In genomic region chr9:46050203-46050602, GRCm38 (mm10) we compare ENCODE assay signal across 25 mouse cellular contexts. TPM values are rescaled to one million over a fixed set of nuclear protein-coding genes. Genes with fewer than 3 reads are reported as not detected.
DNase-seq lines count a peak whose midpoint lies in the region; ATAC-seq and TF ChIP-seq lines count a peak whose summit lies in the region.
"Had no signal": no experiment of that assay in that cellular context is flagged by ENCODE, and none has a peak within 500 bp of the region (broad histone marks: within the 10 kb centered on the region; RNA-seq: fewer than 3 reads in every experiment).

No protein-coding gene starts in this region.

- WGBS in embryonic facial prominence, embryonic 13.5 days = 72% methylated on average over 8 of the region's 8 CpGs
- 79% methylated on average over 8 of the region's 8 CpGs for WGBS in embryonic facial prominence, embryonic 10.5 days
- WGBS in heart, embryonic 14.5 days = 78% methylated on average over 8 of the region's 8 CpGs

- H3K27ac ChIP-seq in embryonic facial prominence, embryonic 13.5 days = peak overlapping the region; percentile 1; the same call in 1 of the 2 replicates
- H3K27ac ChIP-seq in embryonic facial prominence, embryonic 10.5 days (replicated peaks) = no peak overlapping the region
- peak overlapping the region; percentile 25 to 34; a peak in 2 of 4 replicates for H3K27ac ChIP-seq in heart, embryonic 14.5 days (replicated peaks in 1 of 2; ENCODE audit: control insufficient read depth in 1 of 2, insufficient read depth in 1 of 2, low read depth in 2 of 2, low read length in 2 of 2)
- peak overlapping the region; percentile 32; the same call in 1 of the 2 replicates for H3K27ac ChIP-seq in layer of hippocampus, adult 2 months
- H3K27ac ChIP-seq: embryonic facial prominence, embryonic 15.5 days; forebrain, embryonic 15.5 days; hindbrain, embryonic 15.5 days; limb, embryonic 15.5 days; liver, embryonic 15.5 days; macrophage; midbrain, embryonic 13.5 days; neural tube, embryonic 12.5 days had no signal

- H3K4me3 ChIP-seq in embryonic facial prominence, embryonic 13.5 days = no peak overlapping the region
- H3K4me3 ChIP-seq in embryonic facial prominence, embryonic 10.5 days = no peak overlapping the region
- H3K4me3 ChIP-seq in heart, embryonic 14.5 days (ENCODE audit: control insufficient read depth in 1 of 2, insufficient read depth in 1 of 2, low read depth in 1 of 2, low read length in 2 of 2) = no peak overlapping the region
- no peak overlapping the region for H3K4me3 ChIP-seq in layer of hippocampus, adult 2 months
- H3K4me3 ChIP-seq in megakaryocyte, embryonic 14.5 days (replicated peaks) = peak overlapping the region; percentile 69
- H3K4me3 ChIP-seq: embryonic facial prominence, embryonic 15.5 days; forebrain, embryonic 15.5 days; hindbrain, embryonic 15.5 days; limb, embryonic 15.5 days; liver, embryonic 15.5 days; midbrain, embryonic 13.5 days; neural tube, embryonic 12.5 days had no signal

- DNase-seq in embryonic facial prominence, embryonic 10.5 days (ENCODE audit: low spot score) = no peak
- no peak for DNase-seq in heart, adult 8-10 months (ENCODE audit: low spot score)
- no peak for DNase-seq in layer of hippocampus, adult 2 months (ENCODE audit: low spot score in 2 of 2)
- DNase-seq in layer of hippocampus, adult 18-20 months (ENCODE audit: low spot score in 2 of 2) = no peak
- DNase-seq in B cell, adult 2 months = no peak
- DNase-seq: adrenal gland, postnatal 14 days; cerebellum, adult 8-10 months; cerebellum, postnatal 36 days; embryo, embryonic 11 days; gastrocnemius, postnatal 10 days; kidney, adult 9 months; kidney, postnatal 25 days; left cerebral cortex, postnatal 4 days; right cerebral cortex, postnatal 14 days had no signal

- no peaks in the 10 kb centered on the region for H3K36me3 ChIP-seq in embryonic facial prominence, embryonic 13.5 days
- 0 out of 2 replicates have a peak, but pooled peaks cover 5% of the 10 kb centered on the region for H3K36me3 ChIP-seq in embryonic facial prominence, embryonic 10.5 days (replicated peaks)
- no peaks in the 10 kb centered on the region for H3K36me3 ChIP-seq in heart, embryonic 14.5 days (ENCODE audit: control insufficient read depth, insufficient read depth, low read length)
- H3K36me3 ChIP-seq in megakaryocyte, embryonic 14.5 days (replicated peaks; ENCODE audit: low read length) = peaks cover 36% of the 10 kb centered on the region
- H3K36me3 ChIP-seq: embryonic facial prominence, embryonic 15.5 days; forebrain, embryonic 15.5 days; hindbrain, embryonic 15.5 days; limb, embryonic 15.5 days; liver, embryonic 15.5 days; midbrain, embryonic 13.5 days; neural tube, embryonic 12.5 days had no signal

- H3K4me1 ChIP-seq in embryonic facial prominence, embryonic 13.5 days = peaks cover 22% of the 10 kb centered on the region
- H3K4me1 ChIP-seq in embryonic facial prominence, embryonic 10.5 days = peaks cover 44% of the 10 kb centered on the region
- peaks cover 13 to 27% of the 10 kb centered on the region in 2 experiments for H3K4me1 ChIP-seq in heart, embryonic 14.5 days (ENCODE audit: control insufficient read depth in 2 of 2, insufficient read depth in 2 of 2, low read length in 2 of 2)
- peaks cover 90% of the 10 kb centered on the region for H3K4me1 ChIP-seq in megakaryocyte, embryonic 14.5 days
- H3K4me1 ChIP-seq: forebrain, embryonic 15.5 days had no signal

- H3K27me3 ChIP-seq in embryonic facial prominence, embryonic 13.5 days = no peaks in the 10 kb centered on the region
- no peaks in the 10 kb centered on the region for H3K27me3 ChIP-seq in embryonic facial prominence, embryonic 10.5 days (replicated peaks; ENCODE audit: low read depth, poor library complexity, severe bottlenecking)
- H3K27me3 ChIP-seq in heart, embryonic 14.5 days (ENCODE audit: control insufficient read depth, insufficient read depth, low read length) = no peaks in the 10 kb centered on the region
- no peaks in the 10 kb centered on the region for H3K27me3 ChIP-seq in megakaryocyte, embryonic 14.5 days (replicated peaks)
- H3K27me3 ChIP-seq: embryonic facial prominence, embryonic 15.5 days; forebrain, embryonic 15.5 days; hindbrain, embryonic 15.5 days; limb, embryonic 15.5 days; liver, embryonic 15.5 days; midbrain, embryonic 13.5 days; neural tube, embryonic 12.5 days had no signal

- H3K9ac ChIP-seq in embryonic facial prominence, embryonic 13.5 days = no peak overlapping the region
- H3K9ac ChIP-seq in heart, embryonic 14.5 days (ENCODE audit: low read length) = no peak overlapping the region
- H3K9ac ChIP-seq: embryonic facial prominence, embryonic 15.5 days; forebrain, embryonic 15.5 days; hindbrain, embryonic 15.5 days; limb, embryonic 15.5 days; liver, embryonic 15.5 days; midbrain, embryonic 13.5 days; neural tube, embryonic 12.5 days had no signal

- H3K4me2 ChIP-seq in embryonic facial prominence, embryonic 13.5 days = no peak overlapping the region
- H3K4me2 ChIP-seq in heart, embryonic 14.5 days (ENCODE audit: low read length) = no peak overlapping the region
- H3K4me2 ChIP-seq: embryonic facial prominence, embryonic 15.5 days; forebrain, embryonic 15.5 days; hindbrain, embryonic 15.5 days; limb, embryonic 15.5 days; liver, embryonic 15.5 days; midbrain, embryonic 13.5 days; neural tube, embryonic 12.5 days had no signal

- H3K9me3 ChIP-seq in embryonic facial prominence, embryonic 13.5 days = no peaks in the 10 kb centered on the region
- H3K9me3 ChIP-seq in embryonic facial prominence, embryonic 10.5 days = no peaks in the 10 kb centered on the region
- no peaks in the 10 kb centered on the region for H3K9me3 ChIP-seq in heart, embryonic 14.5 days (ENCODE audit: control insufficient read depth, low read length)
- no peaks in the 10 kb centered on the region for H3K9me3 ChIP-seq in megakaryocyte, embryonic 14.5 days
- H3K9me3 ChIP-seq: embryonic facial prominence, embryonic 15.5 days; forebrain, embryonic 15.5 days; hindbrain, embryonic 15.5 days; limb, embryonic 15.5 days; liver, embryonic 15.5 days; midbrain, embryonic 13.5 days; neural tube, embryonic 12.5 days had no signal

- ATAC-seq in embryonic facial prominence, embryonic 13.5 days (ENCODE audit: insufficient number of reproducible peaks, insufficient read depth, low FRiP score, low TSS enrichment, low read depth) = no peak
- ATAC-seq in heart, embryonic 14.5 days (ENCODE audit: insufficient number of reproducible peaks, insufficient read depth, low FRiP score, low read depth) = no peak
- ATAC-seq: forebrain, embryonic 15.5 days; midbrain, embryonic 13.5 days had no signal

- no peak for TF ChIP-seq CTCF in layer of hippocampus, adult 2 months (conservative IDR thresholded peaks at IDR 0.05)

RNA-seq across cellular contexts. Expression of gene Sik3, which starts 37.6 kb away (rescaled TPM):
- polyA plus RNA-seq in embryonic facial prominence, embryonic 13.5 days (2015; fragmentation: Nextera tagmentation; extraction: Ambion mirVana) = 7.4 and 9.3 TPM in 2 replicates
- 8.4 and 9.9 TPM in 2 replicates for polyA plus RNA-seq in embryonic facial prominence, embryonic 10.5 days (2016; fragmentation: Nextera tagmentation; extraction: Ambion mirVana)
- polyA plus RNA-seq in heart, embryonic 14.5 days (2014; fragmentation: Nextera tagmentation; extraction: Ambion mirVana) = 13.1 and 14.1 TPM in 2 replicates
- total RNA-seq in heart, adult 8-10 months (2022) = 10 to 100 TPM; 62.0 to 81.1 (median 73.3) TPM
- total RNA-seq in layer of hippocampus, adult 2 months (2021) = 100 to 1,000 TPM; 133 to 141 TPM
- 100 to 1,000 TPM; 143 to 147 TPM for total RNA-seq in layer of hippocampus, adult 18-20 months (2021)
- polyA plus RNA-seq in megakaryocyte, embryonic 14.5 days (2012; ENCODE audit: insufficient read depth, low replicate concordance) = 14.0 and 17.3 TPM in 2 replicates

RNA-seq across cellular contexts. Expression of gene Pafah1b2, which starts 37.7 kb away (rescaled TPM):
- polyA plus RNA-seq in embryonic facial prominence, embryonic 13.5 days (2015; fragmentation: Nextera tagmentation; extraction: Ambion mirVana) = 180 and 206 TPM in 2 replicates
- 261 and 262 TPM in 2 replicates for polyA plus RNA-seq in embryonic facial prominence, embryonic 10.5 days (2016; fragmentation: Nextera tagmentation; extraction: Ambion mirVana)
- polyA plus RNA-seq in heart, embryonic 14.5 days (2014; fragmentation: Nextera tagmentation; extraction: Ambion mirVana) = 141 and 148 TPM in 2 replicates
- total RNA-seq in heart, adult 8-10 months (2022) = 10 to 100 TPM; 44.4 to 54.1 (median 49.2) TPM
- total RNA-seq in layer of hippocampus, adult 2 months (2021) = 100 to 1,000 TPM; 215 to 228 TPM
- 100 to 1,000 TPM; 237 to 239 TPM for total RNA-seq in layer of hippocampus, adult 18-20 months (2021)
- 17.5 and 72.4 TPM in 2 replicates for polyA plus RNA-seq in megakaryocyte, embryonic 14.5 days (2012; ENCODE audit: insufficient read depth, low replicate concordance)
